Mouse (Mus musculus) CH12.LX (cell line): ENCODE measurements around the gene Gm10382. TPM values are rescaled to one million over a fixed set of nuclear protein-coding genes. Genes with fewer than 3 reads are reported as not detected.
A peak's percentile ranks its signal among the peaks of the same experiment; 100 is the strongest.

Source experiments
- DNase-seq: peaks from one replicate; pipeline ENCODE4 v3.0.0-alpha.2; 2013; ENCODE audit errors: extremely low read depth
- H3K27ac ChIP-seq: 2 replicates; pipeline ENCODE4 v1.5.1; 2012; ENCODE audit warnings: low read depth, mild to moderate bottlenecking, control low read depth, moderate library complexity; ENCODE audit not compliant: insufficient read depth
- H3K27me3 ChIP-seq: replicated peaks from 2 replicates; pipeline ENCODE3; 2012; ENCODE audit warnings: inconsistent platforms
- H3K36me3 ChIP-seq, 2 experiments: replicated peaks in 1 of 2; 2 replicates each; pipeline versions ENCODE3 to v1.6.1; 2012; ENCODE audit warnings: inconsistent platforms in 1 of 2, low read length in 1 of 2, mild to moderate bottlenecking in 1 of 2, mixed read lengths in 1 of 2, moderate library complexity in 1 of 2; ENCODE audit not compliant: control insufficient read depth in 1 of 2, insufficient read depth in 1 of 2
- H3K4me1 ChIP-seq, 2 experiments: 2 replicates each; pipeline ENCODE4 v1.6.1; 2012; ENCODE audit warnings: inconsistent platforms in 1 of 2, moderate library complexity in 1 of 2; ENCODE audit not compliant: insufficient read depth in 2 of 2, control insufficient read depth in 1 of 2
- H3K4me2 ChIP-seq: 2 replicates; pipeline ENCODE4 v1.6.1; 2012; ENCODE audit warnings: low read depth, mild to moderate bottlenecking, control low read depth; ENCODE audit not compliant: poor library complexity, insufficient read depth, severe bottlenecking
- H3K4me3 ChIP-seq, 3 experiments: fragments of 150-350 bp in 1 of 3; sonication (generic) in 1 of 3; replicated peaks in 1 of 3; 2 replicates each; pipeline versions ENCODE3 to v1.5.1; 2011 to 2012; ENCODE audit warnings: low read depth in 2 of 3, low read length in 2 of 3, mild to moderate bottlenecking in 2 of 3, moderate library complexity in 2 of 3, control low read depth in 1 of 3, improper control_type of control experiment in 1 of 3, inconsistent platforms in 1 of 3, mixed read lengths in 1 of 3; ENCODE audit not compliant: poor library complexity in 1 of 3
- H3K79me2 ChIP-seq: replicated peaks from 2 replicates; pipeline ENCODE4 v1.6.1; 2012; ENCODE audit warnings: mild to moderate bottlenecking, moderate library complexity; ENCODE audit not compliant: control insufficient read depth, poor library complexity, insufficient read depth, severe bottlenecking; ENCODE audit errors: extremely low read depth
- H3K9ac ChIP-seq: 2 replicates; pipeline ENCODE4 v1.6.1; 2012; ENCODE audit warnings: low read depth, mild to moderate bottlenecking, control low read depth, moderate library complexity; ENCODE audit not compliant: insufficient read depth
- H3K9me3 ChIP-seq: replicated peaks from 2 replicates; pipeline ENCODE3; 2012; ENCODE audit warnings: low read length, inconsistent platforms, mixed read lengths
- BHLHE40 ChIP-seq: IDR thresholded peaks from 2 replicates; pipeline ENCODE4 v1.6.1; 2011; ENCODE audit warnings: mild to moderate bottlenecking, low read depth, low read length, improper control_type of control experiment
- CHD1 ChIP-seq: IDR thresholded peaks from 2 replicates; pipeline ENCODE4 v1.6.1; 2012; ENCODE audit warnings: low read depth, low read length, improper control_type of control experiment, inconsistent platforms
- ELF1 ChIP-seq: IDR thresholded peaks from 2 replicates; pipeline ENCODE4 v1.6.1; 2014; ENCODE audit warnings: low read depth, mild to moderate bottlenecking, inconsistent platforms, low read length, improper control_type of control experiment
- EP300 ChIP-seq: IDR thresholded peaks from 2 replicates; pipeline ENCODE4 v1.6.1; 2011; ENCODE audit warnings: low read length, improper control_type of control experiment
- GABPA ChIP-seq: IDR thresholded peaks from 2 replicates; pipeline ENCODE4 v1.6.1; 2012; ENCODE audit warnings: low read depth, low read length, improper control_type of control experiment, inconsistent platforms; ENCODE audit not compliant: insufficient replicate concordance
- HCFC1 ChIP-seq: IDR thresholded peaks from 2 replicates; pipeline ENCODE4 v1.6.1; 2012; ENCODE audit warnings: low read depth, mild to moderate bottlenecking, inconsistent platforms, low read length, improper control_type of control experiment
- JUND ChIP-seq: conservative IDR thresholded peaks from 2 replicates; pipeline ENCODE4 v1.6.1; 2011; ENCODE audit warnings: low read depth, low read length, improper control_type of control experiment
- KAT2A ChIP-seq: IDR thresholded peaks from 2 replicates; pipeline ENCODE4 v1.6.1; 2012; ENCODE audit warnings: low read length, improper control_type of control experiment, inconsistent platforms; ENCODE audit not compliant: insufficient replicate concordance
- MAFK ChIP-seq: IDR thresholded peaks from 2 replicates; pipeline ENCODE4 v1.6.1; 2011; ENCODE audit warnings: low read length, improper control_type of control experiment; ENCODE audit not compliant: insufficient replicate concordance
- MAX ChIP-seq: IDR thresholded peaks from 2 replicates; pipeline ENCODE4 v1.6.1; 2011; ENCODE audit warnings: low read length, improper control_type of control experiment
- MAZ ChIP-seq: IDR thresholded peaks from 2 replicates; pipeline ENCODE4 v1.6.1; 2012; ENCODE audit warnings: low read depth, mild to moderate bottlenecking, inconsistent platforms, low read length, improper control_type of control experiment, moderate library complexity
- MXI1 ChIP-seq: IDR thresholded peaks from 2 replicates; pipeline ENCODE4 v1.6.1; 2011; ENCODE audit warnings: mild to moderate bottlenecking, low read depth, low read length, improper control_type of control experiment
- MYC ChIP-seq: IDR thresholded peaks from 2 replicates; pipeline ENCODE4 v1.6.1; 2011; ENCODE audit warnings: low read depth, mild to moderate bottlenecking, improper control_type of control experiment, low read length
- NRF1 ChIP-seq: IDR thresholded peaks from 2 replicates; pipeline ENCODE4 v1.6.1; 2014; ENCODE audit warnings: low read depth, mild to moderate bottlenecking, inconsistent platforms, low read length, improper control_type of control experiment, moderate library complexity
- PAX5 ChIP-seq: IDR thresholded peaks from 2 replicates; pipeline ENCODE4 v1.6.1; 2012; ENCODE audit warnings: low read length, inconsistent platforms, mixed read lengths
- RAD21 ChIP-seq: IDR thresholded peaks from 2 replicates; pipeline ENCODE4 v1.6.1; 2011; ENCODE audit warnings: low read depth, mild to moderate bottlenecking, low read length, improper control_type of control experiment, moderate library complexity
- RCOR1 ChIP-seq: conservative IDR thresholded peaks from 2 replicates; pipeline ENCODE4 v1.6.1; 2012; ENCODE audit warnings: low read depth, mild to moderate bottlenecking, inconsistent platforms, low read length, improper control_type of control experiment
- SIN3A ChIP-seq: IDR thresholded peaks from 2 replicates; pipeline ENCODE4 v1.6.1; 2012; ENCODE audit warnings: low read length, improper control_type of control experiment, inconsistent platforms
- TBP ChIP-seq: conservative IDR thresholded peaks from 2 replicates; pipeline ENCODE4 v1.6.1; 2011; ENCODE audit warnings: low read depth, low read length, improper control_type of control experiment
- TCF12 ChIP-seq: IDR thresholded peaks from 2 replicates; pipeline ENCODE4 v1.6.1; 2014; ENCODE audit warnings: low read depth, mild to moderate bottlenecking, inconsistent platforms, low read length, improper control_type of control experiment
- UBTF ChIP-seq: IDR thresholded peaks from 2 replicates; pipeline ENCODE4 v1.6.1; 2012; ENCODE audit warnings: low read depth, mild to moderate bottlenecking, inconsistent platforms, low read length, improper control_type of control experiment, moderate library complexity
- USF1 ChIP-seq: IDR thresholded peaks from 2 replicates; pipeline ENCODE4 v1.6.1; 2014; ENCODE audit warnings: low read depth, mild to moderate bottlenecking, inconsistent platforms, low read length, improper control_type of control experiment
- USF2 ChIP-seq: conservative IDR thresholded peaks from 2 replicates; pipeline ENCODE4 v1.6.1; 2011; ENCODE audit warnings: low read depth, low read length, improper control_type of control experiment
- ZC3H11A ChIP-seq: IDR thresholded peaks from 2 replicates; pipeline ENCODE4 v1.6.1; 2012; ENCODE audit warnings: low read depth, mild to moderate bottlenecking, inconsistent platforms, low read length, improper control_type of control experiment
- ZKSCAN1 ChIP-seq: IDR thresholded peaks from 2 replicates; pipeline ENCODE4 v1.6.1; 2012; ENCODE audit warnings: low read depth, inconsistent platforms, low read length, improper control_type of control experiment, borderline replicate concordance
- ZMIZ1 ChIP-seq: IDR thresholded peaks from 2 replicates; pipeline ENCODE4 v1.6.1; 2012; ENCODE audit warnings: low read depth, mild to moderate bottlenecking, inconsistent platforms, low read length, improper control_type of control experiment
- ZNF384 ChIP-seq: IDR thresholded peaks from 2 replicates; pipeline ENCODE4 v1.6.1; 2012; ENCODE audit warnings: low read depth, low read length, improper control_type of control experiment, inconsistent platforms
- dilution Hi-C: fragments of 300-500 bp; cut with MboI; formaldehyde crosslinking; loops from 2 replicates; pipeline ENCODE4 v1.14.3; 2020; ENCODE audit warnings: low sequenced_read_pairs; ENCODE audit not compliant: extremely low pct_unique_long_range_greater_than_20kb, extremely low pct_ligation_motif_present
- in situ Hi-C: fragments of 300-500 bp; cut with MboI; formaldehyde crosslinking; loops from 3 replicates; pipeline ENCODE4 v1.14.3; 2019; ENCODE audit warnings: low sequenced_read_pairs, low pct_ligation_motif_present, low pct_unique_long_range_greater_than_20kb, mixed read lengths
- polyA plus RNA-seq: library from polyadenylated mRNA; unstranded; fragments of >175 nt; gene quantifications from 2 replicates; pipeline ENCODE4 v1.2.1, GENCODE M21; 2012; ENCODE audit warnings: low read depth; ENCODE audit not compliant: insufficient read length
- total RNA-seq, 2 experiments: library from RNA; depleted of rRNA; stranded (reverse); fragments of 300-350 nt in 1 of 2; fragments of >200 nt in 1 of 2; gene quantifications; 2 replicates each; pipeline ENCODE4 v1.2.3; 2012 to 2014

The Gm10382 gene
- total and polyA plus RNA-seq, 3 experiments: 0.59 to 1.1 TPM; not detected in 1

DNA sequence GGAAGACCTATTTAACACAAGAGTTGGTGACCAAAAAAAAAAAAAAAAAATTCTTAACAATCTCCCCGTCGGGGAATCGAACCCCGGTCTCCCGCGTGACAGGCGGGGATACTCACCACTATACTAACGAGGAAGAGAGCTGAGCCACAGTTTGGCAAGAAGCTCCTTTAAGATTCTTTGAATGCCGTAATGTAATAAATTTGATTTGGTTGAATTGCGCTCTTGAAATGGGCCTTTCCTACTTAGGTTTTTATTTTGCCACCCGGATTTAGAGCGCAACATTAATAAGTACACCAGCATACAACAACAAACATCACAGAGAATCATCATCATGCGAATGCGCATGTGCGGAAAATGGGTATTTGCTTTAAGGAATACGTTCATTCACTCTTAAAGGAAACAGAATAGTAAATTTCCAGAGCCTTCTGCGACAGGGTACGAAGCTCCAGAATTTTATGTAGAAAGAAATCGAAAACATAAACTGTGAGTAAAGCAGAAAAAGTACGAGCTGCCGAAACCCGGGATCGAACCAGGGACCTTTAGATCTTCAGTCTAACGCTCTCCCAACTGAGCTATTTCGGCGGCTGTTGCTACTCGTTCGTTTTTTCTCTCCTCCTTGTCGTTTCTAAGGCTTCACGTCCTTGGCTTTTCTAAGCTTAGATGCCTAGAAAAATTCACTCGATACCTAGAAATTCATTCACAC lies 16.6 kb downstream of the Gm10382 start:
- H3K36me3 ChIP-seq: no peaks in the 10 kb centered on the region
- peak overlapping the region; percentile 85 for H3K9ac ChIP-seq
- TF ChIP-seq PAX5: no peak
- TF ChIP-seq JUND: peak; percentile 60
- peak; percentile 96 for TF ChIP-seq MAFK
- peak; percentile 99 for TF ChIP-seq TBP
- TF ChIP-seq BHLHE40: peak; percentile 31; the same call in 1 of the 2 replicates
- TF ChIP-seq UBTF: no peak
- 0 out of 2 replicates have a peak, but pooled peaks have one; percentile 8 for TF ChIP-seq MXI1
- TF ChIP-seq ELF1: peak; percentile 96
- peak; percentile 74 for TF ChIP-seq NRF1
- no peak for TF ChIP-seq SIN3A
- TF ChIP-seq HCFC1: peak; percentile 31
- no peak for TF ChIP-seq CHD1
- peak; percentile 86 for TF ChIP-seq KAT2A
- peak; percentile 92 for TF ChIP-seq ZNF384
- TF ChIP-seq, all 38 proteins: peak for 10
- dilution Hi-C loops (no loop called here), in situ Hi-C loops (no loop called here)
- Histone ChIP-seq H3K4me3 (peak overlapping the region; percentile 72 to 77 (median 72)), H3K9me3 (no peaks in the 10 kb centered on the region), H3K4me1 (peaks cover 3 to 22% of the 10 kb centered on the region in 2 experiments; a peak in 3 of 4 replicates), H3K4me2 (peak overlapping the region; percentile 86), H3K79me2 (no peaks in the 10 kb centered on the region), H3K27me3 (no peaks in the 10 kb centered on the region), H3K27ac (peak overlapping the region; percentile 85; the same call in 1 of the 2 replicates)
- peak; percentile 93 for DNase-seq

DNA sequence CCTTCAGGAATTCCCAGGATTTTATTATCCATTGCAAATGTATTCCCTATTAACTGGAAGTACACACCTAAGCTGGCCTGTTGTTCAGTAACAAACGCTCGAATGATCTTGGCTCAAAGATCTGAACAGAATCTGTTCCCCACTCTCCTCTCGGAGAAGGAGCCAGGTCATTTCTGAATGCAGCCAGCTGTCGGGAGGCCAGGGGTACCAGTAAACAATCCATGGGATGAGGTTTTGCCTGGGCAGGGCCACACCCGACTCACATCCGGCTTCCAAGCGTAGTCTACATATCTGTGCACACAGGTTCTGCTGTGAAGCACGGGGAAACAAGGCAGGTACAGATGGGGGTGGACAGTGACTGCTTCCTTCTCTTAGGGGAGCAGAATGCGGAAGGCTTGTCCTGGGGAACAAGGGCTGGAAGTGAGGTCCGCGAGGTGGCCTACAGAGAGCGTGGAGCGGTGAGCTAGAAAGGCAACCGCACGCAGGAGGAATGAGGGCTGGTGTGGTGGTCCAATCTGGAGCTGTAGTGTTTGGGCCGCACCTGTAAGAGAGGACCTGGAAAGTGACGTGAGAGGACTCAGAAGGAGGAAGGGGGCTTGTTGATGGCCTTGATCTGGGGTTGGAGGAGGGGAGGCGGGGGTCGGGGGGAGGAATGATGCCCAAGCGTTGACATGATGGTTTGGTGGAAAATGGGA lies 17.3 kb downstream of the Gm10382 start:
- peak overlapping the region; percentile 51 for H3K9ac ChIP-seq
- H3K36me3 ChIP-seq: no peaks in the 10 kb centered on the region
- dilution Hi-C loops: no loop called here
- H3K4me3 ChIP-seq: peak overlapping the region; percentile 57 to 72 (median 72)
- no peaks in the 10 kb centered on the region for H3K27me3 ChIP-seq
- peaks cover 3 to 22% of the 10 kb centered on the region in 2 experiments; a peak in 3 of 4 replicates for H3K4me1 ChIP-seq
- peak; percentile 57 for DNase-seq
- in situ Hi-C loops: no loop called here
- peak overlapping the region; percentile 55 for H3K4me2 ChIP-seq
- H3K79me2 ChIP-seq: no peaks in the 10 kb centered on the region
- H3K9me3 ChIP-seq: no peaks in the 10 kb centered on the region
- H3K27ac ChIP-seq: peak overlapping the region; percentile 85
- 0 out of 2 replicates have a peak, but pooled peaks have one; percentile 24 for TF ChIP-seq TCF12
- peak; percentile 15; the same call in 1 of the 2 replicates for TF ChIP-seq BHLHE40
- TF ChIP-seq USF1: no peak
- no peak for TF ChIP-seq JUND
- TF ChIP-seq MYC: no peak
- TF ChIP-seq GABPA: no peak
- no peak for TF ChIP-seq ZMIZ1
- peak; percentile 40; the same call in 1 of the 2 replicates for TF ChIP-seq MAZ
- no peak for TF ChIP-seq ZNF384
- TF ChIP-seq ZKSCAN1: no peak
- no peak for TF ChIP-seq RAD21
- TF ChIP-seq UBTF: no peak; the same call in 1 of the 2 replicates
- TF ChIP-seq RCOR1: no peak
- peak; percentile 89 for TF ChIP-seq SIN3A
- no peak for TF ChIP-seq MAX
- no peak for TF ChIP-seq KAT2A
- TF ChIP-seq USF2: no peak
- TF ChIP-seq NRF1: no peak
- no peak for TF ChIP-seq CHD1
- TF ChIP-seq ELF1: peak; percentile 62; the same call in 1 of the 2 replicates
- TF ChIP-seq EP300: no peak
- no peak for TF ChIP-seq ZC3H11A
